Comparison of ENCODE assay signal across 7 mouse cellular contexts in the genomic region with DNA sequence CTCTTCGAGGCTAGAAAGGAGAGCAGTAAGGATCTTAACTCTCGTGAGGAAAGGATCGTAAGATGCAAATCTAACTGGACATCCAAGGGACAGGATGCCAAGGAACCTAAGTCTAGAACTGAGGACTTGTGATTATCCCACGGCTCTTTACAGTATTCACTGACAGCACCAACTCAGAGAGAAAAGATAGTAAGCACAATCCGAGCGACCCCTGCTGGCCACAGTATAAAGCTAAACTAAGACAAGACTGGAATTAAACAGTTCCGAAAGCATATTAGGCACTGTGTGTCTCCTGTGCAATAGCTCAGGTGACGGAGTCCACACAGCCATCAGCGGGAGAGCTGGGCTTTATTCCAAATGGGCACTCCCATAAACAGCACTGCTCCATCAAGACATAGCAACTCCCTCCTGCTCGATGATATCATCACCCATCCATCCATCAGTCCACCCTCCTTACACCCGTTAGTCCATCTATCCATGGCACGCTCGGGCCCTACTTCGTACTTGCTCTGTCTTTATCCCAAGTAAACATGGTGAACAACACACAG. TPM values are rescaled to one million over a fixed set of nuclear protein-coding genes. Genes with fewer than 3 reads are reported as not detected.
A peak's percentile ranks its signal among the peaks of the same experiment; 100 is the strongest.
DNase-seq lines count a peak whose midpoint lies in the region; ATAC-seq and TF ChIP-seq lines count a peak whose summit lies in the region.

No protein-coding gene starts in this region.

- DNase-seq in CH12.LX (ENCODE audit: extremely low read depth) (peak; percentile 85), Patski (ENCODE audit: low read depth, low spot score) (peak; percentile 50)
- DNase-seq in cerebellum, postnatal 14 days: peak; percentile 89 to 93
- peak; percentile 61 for DNase-seq in layer of hippocampus, adult 9-10 months (ENCODE audit: low spot score)
- DNase-seq in lung, postnatal 25 days (ENCODE audit: low spot score): peak; percentile 75
- peak; percentile 38 to 73 for DNase-seq in spleen, adult 18-20 months

- peaks cover 0 to 23% of the 10 kb centered on the region in 2 experiments for H3K36me3 ChIP-seq in CH12.LX (replicated peaks in 1 of 2; ENCODE audit: control insufficient read depth in 1 of 2, insufficient read depth in 1 of 2, low read length in 1 of 2)

- H3K4me3 ChIP-seq in CH12.LX (replicated peaks in 1 of 3; ENCODE audit: low read depth in 2 of 3, low read length in 2 of 3, poor library complexity in 1 of 3): no peak overlapping the region

- TF ChIP-seq CTCF in CH12.LX (conservative IDR thresholded peaks at IDR 0.05 in 1 of 2, IDR thresholded peaks at IDR 0.05 in 1 of 2; ENCODE audit: low read depth in 2 of 2, low read length in 2 of 2) (peak; percentile 29 to 90), Patski (IDR thresholded peaks at IDR 0.05) (no peak)

- TF ChIP-seq EP300 in CH12.LX (IDR thresholded peaks at IDR 0.05; ENCODE audit: low read length): no peak

- H3K9ac ChIP-seq in CH12.LX (ENCODE audit: insufficient read depth, low read depth): no peak overlapping the region

- POLR2A ChIA-PET in Patski (lab: Charles Lee): interaction anchor here (0.7 to 1.2 kb wide), 2 partner anchors 73 to 764 kb away, joined by 3 read pairs; no protein-coding TSS in a partner anchor

- no peaks in the 10 kb centered on the region for H3K79me2 ChIP-seq in CH12.LX (replicated peaks; ENCODE audit: control insufficient read depth, extremely low read depth, insufficient read depth, poor library complexity, severe bottlenecking)

- TF ChIP-seq RAD21 in CH12.LX (IDR thresholded peaks at IDR 0.05; ENCODE audit: low read depth, low read length): peak; percentile 86

- dilution Hi-C loops in CH12.LX (cut with MboI; ENCODE audit: extremely low pct_ligation_motif_present, extremely low pct_unique_long_range_greater_than_20kb, low sequenced_read_pairs): no loop called here

- ATAC-seq in Patski: no peak
- peak; percentile 39 for ATAC-seq in granulocyte monocyte progenitor cell, adult 5-6 weeks (replicated peaks; ENCODE audit: poor library complexity, severe bottlenecking)

- H3K4me1 ChIP-seq in CH12.LX (ENCODE audit: control insufficient read depth in 1 of 2, insufficient read depth in 2 of 2): peaks cover 2 to 17% of the 10 kb centered on the region in 2 experiments; a peak in 3 of 4 replicates

- no peak overlapping the region for H3K4me2 ChIP-seq in CH12.LX (ENCODE audit: insufficient read depth, low read depth, poor library complexity, severe bottlenecking)

- CTCF ChIA-PET in Patski (lab: Charles Lee): interaction anchor here (0.8 to 5.2 kb wide), 34 partner anchors 9 to 806 kb away, joined by 3 to 69 read pairs (median 6); a partner anchor contains a TSS

- in situ Hi-C loops in CH12.LX (cut with MboI; ENCODE audit: low pct_ligation_motif_present, low pct_unique_long_range_greater_than_20kb, low sequenced_read_pairs): loop anchor here (10.0 kb wide), 1 partner anchor 90 kb away; no protein-coding TSS in a partner anchor
- in situ Hi-C loops in Patski (cut with MboI; ENCODE audit: low pct_unique_long_range_greater_than_20kb): loop anchor here (5.0 to 25.0 kb wide), 3 partner anchors 77 to 552 kb away; a partner anchor contains a TSS

- H3K9me3 ChIP-seq in CH12.LX (replicated peaks; ENCODE audit: low read length): no peaks in the 10 kb centered on the region

- TF ChIP-seq POLR2A in CH12.LX (IDR thresholded peaks at IDR 0.05; ENCODE audit: low read depth, low read length): no peak

- H3K27me3 ChIP-seq in CH12.LX (replicated peaks) (no peaks in the 10 kb centered on the region), Patski (no peaks in the 10 kb centered on the region)

- H3K27ac ChIP-seq in CH12.LX (ENCODE audit: insufficient read depth, low read depth): no peak overlapping the region

TF ChIP-seq in CH12.LX, 34 proteins besides CTCF, POLR2A, EP300 and RAD21:
- TF ChIP-seq GABPA (IDR thresholded peaks at IDR 0.05; ENCODE audit: insufficient replicate concordance, low read depth, low read length) (no peak), ZKSCAN1 (IDR thresholded peaks at IDR 0.05; ENCODE audit: borderline replicate concordance, low read depth, low read length) (no peak), UBTF (IDR thresholded peaks at IDR 0.05; ENCODE audit: low read depth, low read length) (no peak), SIN3A (IDR thresholded peaks at IDR 0.05; ENCODE audit: low read length) (no peak), SMC3 (IDR thresholded peaks at IDR 0.05; ENCODE audit: low read depth, low read length) (peak; percentile 87), ZC3H11A (IDR thresholded peaks at IDR 0.05; ENCODE audit: low read depth, low read length) (peak; percentile 54; the same call in 1 of the 2 replicates), IRF4 (IDR thresholded peaks at IDR 0.05; ENCODE audit: low read depth, low read length) (no peak; the same call in 1 of the 2 replicates), NELFE (IDR thresholded peaks at IDR 0.05; ENCODE audit: low read depth, low read length) (0 out of 2 replicates have a peak, but pooled peaks have one; percentile 22), USF2 (conservative IDR thresholded peaks at IDR 0.05; ENCODE audit: low read depth, low read length) (no peak)

RNA-seq across cellular contexts. Expression of a gene that starts 5.2 kb away (rescaled TPM):
- 35.0 and 52.0 TPM in 2 replicates for total RNA-seq in CH12.LX (2012; rRNA removed)
- total RNA-seq in CH12.LX (2014; rRNA removed): 49.7 and 66.1 TPM in 2 replicates
- 43.8 and 52.9 TPM in 2 replicates for polyA plus RNA-seq in CH12.LX (2012; ENCODE audit: insufficient read length, low read depth)
- 43.3 TPM for polyA plus RNA-seq in Patski (2021)
- 30.6 and 64.1 TPM in 2 replicates for total RNA-seq in granulocyte monocyte progenitor cell, adult 5-6 weeks (2014; fragmentation: Nextera tagmentation)
- 116 and 141 TPM in 2 replicates for total RNA-seq in granulocyte monocyte progenitor cell, adult 5-6 weeks (2017)

RNA-seq across cellular contexts. Expression of a gene that starts 5.5 kb away (rescaled TPM):
- total RNA-seq in CH12.LX (2012; rRNA removed): 7.7 and 9.4 TPM in 2 replicates
- 4.8 and 6.0 TPM in 2 replicates for total RNA-seq in CH12.LX (2014; rRNA removed)
- polyA plus RNA-seq in CH12.LX (2012; ENCODE audit: insufficient read length, low read depth): 9.0 and 9.6 TPM in 2 replicates
- polyA plus RNA-seq in Patski (2021): 20.4 TPM
- total RNA-seq in granulocyte monocyte progenitor cell, adult 5-6 weeks (2014; fragmentation: Nextera tagmentation): 17.3 and 19.0 TPM in 2 replicates
- 13.4 and 27.7 TPM in 2 replicates for total RNA-seq in granulocyte monocyte progenitor cell, adult 5-6 weeks (2017)
